Mouse (Mus musculus) CH12.LX (cell line): ENCODE results near the gene G430095P16Rik. TPM values are rescaled to one million over a fixed set of nuclear protein-coding genes. Genes with fewer than 3 reads are reported as not detected.

ENCODE experiments used
- DNase-seq: peaks from one replicate; pipeline ENCODE4 v3.0.0-alpha.2; 2013; ENCODE audit errors: extremely low read depth
- H3K27ac ChIP-seq: 2 replicates; pipeline ENCODE4 v1.5.1; 2012; ENCODE audit warnings: low read depth, mild to moderate bottlenecking, control low read depth, moderate library complexity; ENCODE audit not compliant: insufficient read depth
- H3K27me3 ChIP-seq: replicated peaks from 2 replicates; pipeline ENCODE3; 2012; ENCODE audit warnings: inconsistent platforms
- H3K36me3 ChIP-seq, 2 experiments: replicated peaks in 1 of 2; 2 replicates each; pipeline versions ENCODE3 to v1.6.1; 2012; ENCODE audit warnings: inconsistent platforms in 1 of 2, low read length in 1 of 2, mild to moderate bottlenecking in 1 of 2, mixed read lengths in 1 of 2, moderate library complexity in 1 of 2; ENCODE audit not compliant: control insufficient read depth in 1 of 2, insufficient read depth in 1 of 2
- H3K4me1 ChIP-seq, 2 experiments: 2 replicates each; pipeline ENCODE4 v1.6.1; 2012; ENCODE audit warnings: inconsistent platforms in 1 of 2, moderate library complexity in 1 of 2; ENCODE audit not compliant: insufficient read depth in 2 of 2, control insufficient read depth in 1 of 2
- H3K4me2 ChIP-seq: 2 replicates; pipeline ENCODE4 v1.6.1; 2012; ENCODE audit warnings: low read depth, mild to moderate bottlenecking, control low read depth; ENCODE audit not compliant: poor library complexity, insufficient read depth, severe bottlenecking
- H3K4me3 ChIP-seq, 3 experiments: fragments of 150-350 bp in 1 of 3; sonication (generic) in 1 of 3; replicated peaks in 1 of 3; 2 replicates each; pipeline versions ENCODE3 to v1.5.1; 2011 to 2012; ENCODE audit warnings: low read depth in 2 of 3, low read length in 2 of 3, mild to moderate bottlenecking in 2 of 3, moderate library complexity in 2 of 3, control low read depth in 1 of 3, improper control_type of control experiment in 1 of 3, inconsistent platforms in 1 of 3, mixed read lengths in 1 of 3; ENCODE audit not compliant: poor library complexity in 1 of 3
- H3K79me2 ChIP-seq: replicated peaks from 2 replicates; pipeline ENCODE4 v1.6.1; 2012; ENCODE audit warnings: mild to moderate bottlenecking, moderate library complexity; ENCODE audit not compliant: control insufficient read depth, poor library complexity, insufficient read depth, severe bottlenecking; ENCODE audit errors: extremely low read depth
- H3K9ac ChIP-seq: 2 replicates; pipeline ENCODE4 v1.6.1; 2012; ENCODE audit warnings: low read depth, mild to moderate bottlenecking, control low read depth, moderate library complexity; ENCODE audit not compliant: insufficient read depth
- H3K9me3 ChIP-seq: replicated peaks from 2 replicates; pipeline ENCODE3; 2012; ENCODE audit warnings: low read length, inconsistent platforms, mixed read lengths
- BHLHE40 ChIP-seq: IDR thresholded peaks from 2 replicates; pipeline ENCODE4 v1.6.1; 2011; ENCODE audit warnings: mild to moderate bottlenecking, low read depth, low read length, improper control_type of control experiment
- CHD1 ChIP-seq: IDR thresholded peaks from 2 replicates; pipeline ENCODE4 v1.6.1; 2012; ENCODE audit warnings: low read depth, low read length, improper control_type of control experiment, inconsistent platforms
- CHD2 ChIP-seq: IDR thresholded peaks from 2 replicates; pipeline ENCODE4 v1.6.1; 2011; ENCODE audit warnings: low read length, improper control_type of control experiment
- CTCF ChIP-seq, 2 experiments: IDR thresholded peaks in 1 of 2; conservative IDR thresholded peaks in 1 of 2; 2 replicates each; pipeline ENCODE4 v1.5.1; 2011 to 2012; ENCODE audit warnings: low read depth in 2 of 2, low read length in 2 of 2, improper control_type of control experiment in 1 of 2, inconsistent platforms in 1 of 2, mild to moderate bottlenecking in 1 of 2, moderate library complexity in 1 of 2
- E2F4 ChIP-seq: IDR thresholded peaks from 2 replicates; pipeline ENCODE4 v1.6.1; 2011; ENCODE audit warnings: low read depth, low read length, improper control_type of control experiment; ENCODE audit not compliant: insufficient replicate concordance
- ELF1 ChIP-seq: IDR thresholded peaks from 2 replicates; pipeline ENCODE4 v1.6.1; 2014; ENCODE audit warnings: low read depth, mild to moderate bottlenecking, inconsistent platforms, low read length, improper control_type of control experiment
- EP300 ChIP-seq: IDR thresholded peaks from 2 replicates; pipeline ENCODE4 v1.6.1; 2011; ENCODE audit warnings: low read length, improper control_type of control experiment
- GABPA ChIP-seq: IDR thresholded peaks from 2 replicates; pipeline ENCODE4 v1.6.1; 2012; ENCODE audit warnings: low read depth, low read length, improper control_type of control experiment, inconsistent platforms; ENCODE audit not compliant: insufficient replicate concordance
- HCFC1 ChIP-seq: IDR thresholded peaks from 2 replicates; pipeline ENCODE4 v1.6.1; 2012; ENCODE audit warnings: low read depth, mild to moderate bottlenecking, inconsistent platforms, low read length, improper control_type of control experiment
- IRF4 ChIP-seq: IDR thresholded peaks from 2 replicates; pipeline ENCODE4 v1.6.1; 2014; ENCODE audit warnings: low read depth, mild to moderate bottlenecking, inconsistent platforms, low read length, improper control_type of control experiment
- JUN ChIP-seq: IDR thresholded peaks from 2 replicates; pipeline ENCODE4 v1.6.1; 2011; ENCODE audit warnings: low read depth, mild to moderate bottlenecking, low read length, improper control_type of control experiment, moderate library complexity; ENCODE audit not compliant: insufficient read depth
- JUND ChIP-seq: conservative IDR thresholded peaks from 2 replicates; pipeline ENCODE4 v1.6.1; 2011; ENCODE audit warnings: low read depth, low read length, improper control_type of control experiment
- KAT2A ChIP-seq: IDR thresholded peaks from 2 replicates; pipeline ENCODE4 v1.6.1; 2012; ENCODE audit warnings: low read length, improper control_type of control experiment, inconsistent platforms; ENCODE audit not compliant: insufficient replicate concordance
- MAFK ChIP-seq: IDR thresholded peaks from 2 replicates; pipeline ENCODE4 v1.6.1; 2011; ENCODE audit warnings: low read length, improper control_type of control experiment; ENCODE audit not compliant: insufficient replicate concordance
- MAZ ChIP-seq: IDR thresholded peaks from 2 replicates; pipeline ENCODE4 v1.6.1; 2012; ENCODE audit warnings: low read depth, mild to moderate bottlenecking, inconsistent platforms, low read length, improper control_type of control experiment, moderate library complexity
- MEF2A ChIP-seq: IDR thresholded peaks from 2 replicates; pipeline ENCODE4 v1.6.1; 2014; ENCODE audit warnings: low read depth, mild to moderate bottlenecking, inconsistent platforms, low read length, improper control_type of control experiment, borderline replicate concordance
- MXI1 ChIP-seq: IDR thresholded peaks from 2 replicates; pipeline ENCODE4 v1.6.1; 2011; ENCODE audit warnings: mild to moderate bottlenecking, low read depth, low read length, improper control_type of control experiment
- MYC ChIP-seq: IDR thresholded peaks from 2 replicates; pipeline ENCODE4 v1.6.1; 2011; ENCODE audit warnings: low read depth, mild to moderate bottlenecking, improper control_type of control experiment, low read length
- NRF1 ChIP-seq: IDR thresholded peaks from 2 replicates; pipeline ENCODE4 v1.6.1; 2014; ENCODE audit warnings: low read depth, mild to moderate bottlenecking, inconsistent platforms, low read length, improper control_type of control experiment, moderate library complexity
- PAX5 ChIP-seq: IDR thresholded peaks from 2 replicates; pipeline ENCODE4 v1.6.1; 2012; ENCODE audit warnings: low read length, inconsistent platforms, mixed read lengths
- RAD21 ChIP-seq: IDR thresholded peaks from 2 replicates; pipeline ENCODE4 v1.6.1; 2011; ENCODE audit warnings: low read depth, mild to moderate bottlenecking, low read length, improper control_type of control experiment, moderate library complexity
- RCOR1 ChIP-seq: conservative IDR thresholded peaks from 2 replicates; pipeline ENCODE4 v1.6.1; 2012; ENCODE audit warnings: low read depth, mild to moderate bottlenecking, inconsistent platforms, low read length, improper control_type of control experiment
- SMC3 ChIP-seq: IDR thresholded peaks from 2 replicates; pipeline ENCODE4 v1.6.1; 2011; ENCODE audit warnings: low read depth, low read length, improper control_type of control experiment
- TCF12 ChIP-seq: IDR thresholded peaks from 2 replicates; pipeline ENCODE4 v1.6.1; 2014; ENCODE audit warnings: low read depth, mild to moderate bottlenecking, inconsistent platforms, low read length, improper control_type of control experiment
- USF1 ChIP-seq: IDR thresholded peaks from 2 replicates; pipeline ENCODE4 v1.6.1; 2014; ENCODE audit warnings: low read depth, mild to moderate bottlenecking, inconsistent platforms, low read length, improper control_type of control experiment
- ZC3H11A ChIP-seq: IDR thresholded peaks from 2 replicates; pipeline ENCODE4 v1.6.1; 2012; ENCODE audit warnings: low read depth, mild to moderate bottlenecking, inconsistent platforms, low read length, improper control_type of control experiment
- ZKSCAN1 ChIP-seq: IDR thresholded peaks from 2 replicates; pipeline ENCODE4 v1.6.1; 2012; ENCODE audit warnings: low read depth, inconsistent platforms, low read length, improper control_type of control experiment, borderline replicate concordance
- ZMIZ1 ChIP-seq: IDR thresholded peaks from 2 replicates; pipeline ENCODE4 v1.6.1; 2012; ENCODE audit warnings: low read depth, mild to moderate bottlenecking, inconsistent platforms, low read length, improper control_type of control experiment
- ZNF384 ChIP-seq: IDR thresholded peaks from 2 replicates; pipeline ENCODE4 v1.6.1; 2012; ENCODE audit warnings: low read depth, low read length, improper control_type of control experiment, inconsistent platforms
- dilution Hi-C: fragments of 300-500 bp; cut with MboI; formaldehyde crosslinking; loops from 2 replicates; pipeline ENCODE4 v1.14.3; 2020; ENCODE audit warnings: low sequenced_read_pairs; ENCODE audit not compliant: extremely low pct_unique_long_range_greater_than_20kb, extremely low pct_ligation_motif_present
- in situ Hi-C: fragments of 300-500 bp; cut with MboI; formaldehyde crosslinking; loops from 3 replicates; pipeline ENCODE4 v1.14.3; 2019; ENCODE audit warnings: low sequenced_read_pairs, low pct_ligation_motif_present, low pct_unique_long_range_greater_than_20kb, mixed read lengths
- polyA plus RNA-seq: library from polyadenylated mRNA; unstranded; fragments of >175 nt; gene quantifications from 2 replicates; pipeline ENCODE4 v1.2.1, GENCODE M21; 2012; ENCODE audit warnings: low read depth; ENCODE audit not compliant: insufficient read length
- total RNA-seq, 2 experiments: library from RNA; depleted of rRNA; stranded (reverse); fragments of 300-350 nt in 1 of 2; fragments of >200 nt in 1 of 2; gene quantifications; 2 replicates each; pipeline ENCODE4 v1.2.3; 2012 to 2014

The G430095P16Rik gene
- total and polyA plus RNA-seq, 3 experiments: 0.17 TPM; not detected in 2

- no peak for TF ChIP-seq PAX5
- TF ChIP-seq EP300: no peak
- no peak for TF ChIP-seq ELF1
- no peak for TF ChIP-seq TCF12
- TF ChIP-seq ZC3H11A: no peak
- no peak for TF ChIP-seq ZKSCAN1
- TF ChIP-seq GABPA: no peak
- TF ChIP-seq CHD1: no peak
- no peak for TF ChIP-seq KAT2A
- no peak for TF ChIP-seq MAFK
- no peak for TF ChIP-seq MXI1
- no peak for TF ChIP-seq MYC
- TF ChIP-seq MEF2A: no peak
- no peak for TF ChIP-seq E2F4
- TF ChIP-seq NRF1: no peak
- TF ChIP-seq RAD21: no peak
- TF ChIP-seq ZMIZ1: no peak
- no peak for TF ChIP-seq USF1
- no peak for TF ChIP-seq SMC3
- TF ChIP-seq ZNF384: no peak
- TF ChIP-seq, all 38 proteins: peak for 0
- in situ Hi-C loops (no loop called here), dilution Hi-C loops (no loop called here)
- H3K4me2 ChIP-seq: no peak overlapping the region
- no peaks in the 10 kb centered on the region for H3K79me2 ChIP-seq
- peaks cover 0 to 2% of the 10 kb centered on the region in 2 experiments; a peak in 1 of 4 replicates for H3K4me1 ChIP-seq
- peaks cover 87% of the 10 kb centered on the region for H3K27me3 ChIP-seq
- no peaks in the 10 kb centered on the region for H3K9me3 ChIP-seq
- H3K4me3 ChIP-seq: no peak overlapping the region
- DNase-seq: no peak
- no peak overlapping the region for H3K27ac ChIP-seq
- no peak overlapping the region for H3K9ac ChIP-seq
- no peaks in the 10 kb centered on the region for H3K36me3 ChIP-seq
Measured at GRCm38 (mm10) chr8:84775105-84775591, 52.3 kb downstream of the G430095P16Rik start.

DNA sequence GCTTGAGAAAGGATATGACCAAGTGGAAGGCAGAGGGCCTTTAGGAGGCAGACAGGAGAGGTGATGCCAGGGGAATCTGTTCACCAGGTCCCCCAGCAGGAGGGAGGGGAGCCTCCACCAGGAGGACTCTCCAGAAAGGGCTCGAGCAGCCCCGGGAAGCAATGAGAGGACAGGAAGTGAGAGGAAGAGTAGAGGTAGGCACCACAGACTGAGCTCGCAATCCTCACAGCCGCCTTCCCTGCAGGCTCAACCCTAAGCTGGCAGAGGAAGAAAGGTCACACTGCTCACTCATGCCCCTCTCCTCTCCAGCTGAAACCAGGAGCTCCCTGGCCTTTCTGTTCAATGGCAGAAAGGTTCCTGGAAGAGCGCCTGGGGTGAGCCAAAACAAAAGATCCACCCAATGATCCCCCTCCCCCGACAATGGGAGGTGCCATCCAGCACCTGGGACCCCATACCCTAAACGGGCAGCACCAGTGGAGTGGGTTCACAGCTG lies 52.9 kb downstream of the G430095P16Rik start:
- H3K79me2 ChIP-seq: no peaks in the 10 kb centered on the region
- no peak overlapping the region for H3K4me2 ChIP-seq
- in situ Hi-C loops: no loop called here
- dilution Hi-C loops: no loop called here
- H3K9ac ChIP-seq: no peak overlapping the region
- H3K27me3 ChIP-seq: peaks cover 89% of the 10 kb centered on the region
- no peak for DNase-seq
- peaks cover 0 to 2% of the 10 kb centered on the region in 2 experiments; a peak in 1 of 4 replicates for H3K4me1 ChIP-seq
- no peaks in the 10 kb centered on the region for H3K36me3 ChIP-seq
- H3K9me3 ChIP-seq: no peaks in the 10 kb centered on the region
- no peak overlapping the region for H3K27ac ChIP-seq
- TF ChIP-seq RCOR1 (no peak), IRF4 (no peak), JUND (no peak), ELF1 (no peak), CHD1 (no peak), EP300 (no peak), ZNF384 (no peak), BHLHE40 (no peak), MAFK (no peak), MXI1 (no peak), MEF2A (no peak), E2F4 (no peak), MAZ (no peak), SMC3 (no peak), ZC3H11A (no peak), CHD2 (no peak), HCFC1 (no peak), CTCF (conservative IDR thresholded peaks at IDR 0.05 in 1 of 2, IDR thresholded peaks at IDR 0.05 in 1 of 2; ENCODE audit: low read depth in 2 of 2, low read length in 2 of 2) (no peak), ZKSCAN1 (no peak), JUN (no peak)
- no peak overlapping the region for H3K4me3 ChIP-seq
